Mouse (Mus musculus) limb, embryonic 14.5 days (tissue): ENCODE data around the gene Lrmda. TPM values are rescaled to one million over a fixed set of nuclear protein-coding genes. Genes with fewer than 3 reads are reported as not detected.

Experiments
- ATAC-seq: fragments of 200-750 bp; cut with Nextera tagmentation; 2 replicates; pipeline ENCODE4 v1.8.0; 2017; ENCODE audit warnings: low read depth, moderate number of reproducible peaks, moderate TSS enrichment; ENCODE audit not compliant: low FRiP score
- DNase-seq: peaks from one replicate; pipeline ENCODE4 v3.0.0-alpha.2; 2015; ENCODE audit warnings: low spot score
- H3K27ac ChIP-seq: fragments of 300-500 bp; sonication (generic); replicated peaks from 2 replicates; pipeline ENCODE4 v1.5.1; 2014; ENCODE audit warnings: low read depth, mild to moderate bottlenecking, low read length, moderate library complexity, mixed read lengths
- H3K27me3 ChIP-seq: fragments of 300-500 bp; sonication (generic); 2 replicates; pipeline ENCODE4 v1.6.1; 2014; ENCODE audit warnings: low read length, mixed read lengths; ENCODE audit not compliant: control insufficient read depth, insufficient read depth
- H3K36me3 ChIP-seq: fragments of 300-500 bp; sonication (generic); 2 replicates; pipeline ENCODE4 v1.6.1; 2014; ENCODE audit warnings: mild to moderate bottlenecking, low read length, moderate library complexity, mixed read lengths; ENCODE audit not compliant: control insufficient read depth, insufficient read depth
- H3K4me1 ChIP-seq: fragments of 300-500 bp; sonication (generic); 2 replicates; pipeline ENCODE4 v1.6.1; 2014; ENCODE audit warnings: antibody characterized with exemption, low read length, mixed read lengths; ENCODE audit not compliant: control insufficient read depth, insufficient read depth
- H3K4me2 ChIP-seq: fragments of 300-500 bp; sonication (generic); replicated peaks from 2 replicates; pipeline ENCODE4 v1.6.1; 2014; ENCODE audit warnings: low read depth, mild to moderate bottlenecking, low read length, moderate library complexity; ENCODE audit not compliant: severe bottlenecking
- H3K4me3 ChIP-seq: fragments of 300-500 bp; sonication (generic); replicated peaks from 2 replicates; pipeline ENCODE4 v1.5.1; 2014; ENCODE audit warnings: low read length
- H3K9ac ChIP-seq: fragments of 300-500 bp; sonication (generic); 2 replicates; pipeline ENCODE4 v1.6.1; 2014; ENCODE audit warnings: mild to moderate bottlenecking, low read depth, low read length, moderate library complexity; ENCODE audit not compliant: severe bottlenecking
- H3K9me3 ChIP-seq: fragments of 300-500 bp; sonication (generic); 2 replicates; pipeline ENCODE4 v1.6.1; 2016; ENCODE audit warnings: low read length; ENCODE audit not compliant: control insufficient read depth
- POLR2A ChIP-seq: fragments of 200-500 bp; IDR thresholded peaks from 2 replicates; pipeline ENCODE4 v1.8.0; 2012; ENCODE audit warnings: inconsistent platforms, mild to moderate bottlenecking, moderate library complexity, borderline replicate concordance; ENCODE audit not compliant: insufficient read depth, insufficient read length; ENCODE audit errors: extremely low read depth
- WGBS: fragments of 180-500 bp; shearing (Covaris S2); extraction: QIAGEN DNeasy Blood & Tissue Kit; methylation state at CpG from one replicate; pipeline ENCODE4 v1.1.7; 2014; 5-methylcytosine and 5-hydroxymethylcytosine counted together
- polyA plus RNA-seq, 2 experiments: library from polyadenylated mRNA; depleted of rRNA in 1 of 2; stranded (reverse) in 1 of 2; unstranded in 1 of 2; fragments of >200 nt; fragmentation: Nextera tagmentation in 1 of 2; extraction: Ambion mirVana in 1 of 2; gene quantifications; 2 replicates each; pipeline versions ENCODE4 v1.2.1 to v1.2.3; 2012 to 2014

Gene Lrmda
- polyA plus RNA-seq, 2 experiments, result 0.08 to 0.72 TPM

DNA sequence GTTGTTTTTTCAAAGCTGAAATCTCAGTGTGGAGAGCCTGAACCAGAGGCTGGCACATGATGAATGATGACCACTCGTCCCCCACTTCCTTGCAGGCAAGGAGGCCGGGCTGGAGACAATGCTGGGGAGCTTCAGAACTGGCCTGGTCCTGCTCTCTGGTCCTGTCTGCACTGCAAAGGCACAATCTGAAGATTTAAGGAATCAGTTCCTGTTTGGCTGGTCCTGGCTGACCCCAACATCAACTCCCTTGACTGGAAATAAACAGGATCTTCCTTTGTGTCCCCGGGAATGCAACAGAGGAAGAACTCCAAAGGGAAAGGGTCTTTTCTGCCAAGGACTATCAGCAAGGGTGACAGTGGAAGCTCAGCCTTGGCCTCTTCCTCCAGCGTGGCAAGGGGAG lies 4.7 kb upstream of the Lrmda start:
- H3K9me3 ChIP-seq, result no peaks in the 10 kb centered on the region
- no peaks in the 10 kb centered on the region for H3K36me3 ChIP-seq
- H3K4me1 ChIP-seq, result peaks cover 7% of the 10 kb centered on the region; the same call in 1 of the 2 replicates
- no peak overlapping the region for H3K9ac ChIP-seq
- no peak for TF ChIP-seq POLR2A
- 62% methylated on average over 4 of the region's 4 CpGs for WGBS
- DNase-seq (no peak), ATAC-seq (no peak)
- H3K27ac ChIP-seq, result no peak overlapping the region
- no peak overlapping the region for H3K4me3 ChIP-seq
- H3K4me2 ChIP-seq, result no peak overlapping the region
- no peaks in the 10 kb centered on the region; the same call in 1 of the 2 replicates for H3K27me3 ChIP-seq

DNA sequence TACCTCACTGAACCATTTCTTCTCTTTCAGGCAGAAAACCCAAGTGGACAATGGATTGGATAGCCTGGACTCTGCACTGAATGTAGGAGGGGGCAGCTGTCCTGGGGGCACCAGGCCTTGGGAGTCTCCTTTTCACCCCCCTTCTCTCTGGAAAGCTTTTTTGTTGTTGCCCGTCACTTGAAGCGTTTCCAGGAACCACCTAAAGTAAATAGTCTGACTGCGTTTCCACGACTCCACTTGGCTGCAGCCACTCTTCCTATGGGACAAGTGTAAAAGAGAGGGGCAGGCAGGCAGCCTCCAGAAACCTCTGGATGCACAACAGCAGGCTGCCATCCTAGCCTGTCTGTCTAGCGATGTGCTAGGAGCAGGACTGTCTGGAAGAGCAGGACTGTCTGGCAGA lies 2.5 kb upstream of the Lrmda start:
- 63% methylated on average over 5 of the region's 5 CpGs for WGBS
- peaks cover 7% of the 10 kb centered on the region; the same call in 1 of the 2 replicates for H3K4me1 ChIP-seq
- ATAC-seq, result no peak
- no peak overlapping the region for H3K4me3 ChIP-seq
- no peaks in the 10 kb centered on the region; the same call in 1 of the 2 replicates for H3K27me3 ChIP-seq
- no peak for TF ChIP-seq POLR2A
- no peak overlapping the region for H3K27ac ChIP-seq
- no peak overlapping the region for H3K4me2 ChIP-seq
- no peak overlapping the region for H3K9ac ChIP-seq
- no peak for DNase-seq
- H3K36me3 ChIP-seq, result no peaks in the 10 kb centered on the region
- no peaks in the 10 kb centered on the region for H3K9me3 ChIP-seq

DNA sequence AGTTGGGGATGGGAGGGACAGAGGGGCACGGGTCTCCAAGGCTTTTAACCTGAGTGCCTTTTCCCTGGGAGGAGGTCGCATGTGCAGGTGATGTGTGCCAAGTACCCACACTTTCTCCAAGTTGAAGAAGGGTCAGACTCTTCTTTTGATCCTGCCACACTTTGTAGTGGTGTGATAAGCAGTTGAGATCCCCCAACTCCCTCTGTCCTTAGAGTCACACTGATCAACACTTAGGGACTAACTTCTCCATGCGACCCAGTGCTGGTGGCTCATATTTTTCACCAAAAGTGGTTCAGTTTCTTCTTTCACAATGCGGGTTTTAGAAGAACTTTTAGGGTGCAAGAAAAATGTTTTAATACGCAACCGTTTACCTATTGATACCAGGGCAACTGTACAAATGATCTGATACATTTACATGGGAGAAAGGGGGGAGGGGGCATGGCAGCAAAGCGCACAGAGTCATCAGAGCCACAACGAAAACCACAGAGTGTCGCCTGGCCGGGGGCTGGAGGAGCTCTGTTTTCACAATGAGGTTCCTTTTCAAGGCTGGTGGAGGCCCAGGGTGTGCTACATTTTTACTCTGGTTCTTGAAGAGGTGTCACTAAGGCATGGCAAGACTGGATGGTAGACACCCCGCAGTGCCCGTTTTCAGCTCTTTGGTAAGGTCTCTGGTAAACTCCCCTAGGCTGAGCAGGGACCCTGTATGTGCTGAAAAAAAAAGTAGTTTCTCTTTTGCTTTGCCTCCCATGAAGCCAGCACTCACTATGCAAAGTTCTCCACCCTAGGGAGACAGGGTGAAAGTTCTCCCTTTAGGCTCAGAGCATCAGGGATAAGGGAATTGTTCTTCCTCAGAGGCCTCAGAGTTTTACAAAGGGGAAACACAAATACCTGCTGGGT lies 685 bp downstream of the Lrmda start:
- no peak for DNase-seq
- Histone ChIP-seq H3K4me1 (peaks cover 7% of the 10 kb centered on the region; the same call in 1 of the 2 replicates), H3K27ac (no peak overlapping the region), H3K4me3 (peak overlapping the region; percentile 32), H3K4me2 (peak overlapping the region; percentile 89), H3K9me3 (no peaks in the 10 kb centered on the region), H3K27me3 (no peaks in the 10 kb centered on the region; the same call in 1 of the 2 replicates), H3K9ac (peak overlapping the region; percentile 56), H3K36me3 (no peaks in the 10 kb centered on the region)
- 44% methylated on average over 12 of the region's 12 CpGs for WGBS
- no peak for TF ChIP-seq POLR2A
- no peak for ATAC-seq

DNA sequence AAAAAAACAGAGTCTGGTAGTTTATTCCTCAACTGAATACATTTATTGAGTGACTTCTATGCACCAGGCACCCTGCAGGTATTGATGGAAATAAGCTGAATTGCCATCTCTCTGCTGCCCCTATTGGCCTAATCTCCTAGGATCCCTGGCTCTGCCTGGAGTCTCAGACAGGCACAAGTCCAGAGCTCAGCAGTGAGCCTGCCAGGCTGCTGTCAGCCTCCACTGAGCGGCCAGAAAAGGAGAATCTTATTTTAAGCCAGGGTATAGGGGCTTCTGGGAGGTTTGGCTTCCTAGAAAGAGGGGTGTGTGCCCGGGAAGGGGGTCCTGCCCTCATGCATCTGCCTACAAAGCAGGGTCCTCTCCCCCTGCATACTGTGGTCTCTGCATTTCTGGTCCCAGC lies 1.4 kb downstream of the Lrmda start:
- ATAC-seq (no peak), DNase-seq (no peak)
- 25% methylated on average over 2 of the region's 2 CpGs for whole genome bisulfite sequencing
- Histone ChIP-seq H3K4me3 (no peak overlapping the region), H3K4me2 (no peak overlapping the region), H3K9ac (no peak overlapping the region), H3K9me3 (no peaks in the 10 kb centered on the region), H3K27ac (no peak overlapping the region), H3K36me3 (no peaks in the 10 kb centered on the region), H3K27me3 (no peaks in the 10 kb centered on the region; the same call in 1 of the 2 replicates), H3K4me1 (peaks cover 7% of the 10 kb centered on the region; the same call in 1 of the 2 replicates)
- no peak for TF ChIP-seq POLR2A

DNA sequence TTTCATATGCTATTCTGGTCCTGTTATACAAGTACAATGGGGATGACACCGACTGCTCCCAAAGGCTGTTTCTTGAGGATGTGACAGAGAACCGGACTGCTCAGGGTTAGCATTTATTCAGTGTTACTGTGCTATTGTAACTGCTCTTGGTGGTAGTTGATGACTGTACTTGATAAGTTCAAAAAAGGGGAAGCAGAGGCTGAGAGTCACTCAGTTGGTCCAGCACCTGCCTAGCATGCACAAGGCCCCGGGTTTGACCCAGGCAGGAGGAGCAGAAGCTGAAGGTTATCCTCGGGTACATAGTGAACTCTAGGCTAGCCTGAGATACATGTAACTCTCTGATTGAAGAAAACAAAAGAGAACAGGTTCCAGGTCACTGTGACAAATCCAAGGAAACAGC lies 4.0 kb downstream of the Lrmda start:
- 84% methylated on average over 4 of the region's 4 CpGs for WGBS
- H3K36me3 ChIP-seq, result no peaks in the 10 kb centered on the region
- H3K4me3 ChIP-seq, result no peak overlapping the region
- peaks cover 7% of the 10 kb centered on the region; the same call in 1 of the 2 replicates for H3K4me1 ChIP-seq
- no peaks in the 10 kb centered on the region for H3K9me3 ChIP-seq
- H3K27me3 ChIP-seq, result no peaks in the 10 kb centered on the region
- no peak overlapping the region for H3K4me2 ChIP-seq
- no peak overlapping the region for H3K9ac ChIP-seq
- ATAC-seq, result no peak
- no peak for TF ChIP-seq POLR2A
- no peak overlapping the region for H3K27ac ChIP-seq
- DNase-seq, result no peak
